Mouse (Mus musculus): Measurements from ENCODE around the gene Sik2.

GRCm38 (mm10) chr9:50887351-50887750 is 121.5 kb downstream of the Sik2 start:
- TF ChIP-seq CTCF (IDR thresholded peaks at IDR 0.05; ENCODE audit: low read depth, low read length) (no peak), POLR2A (IDR thresholded peaks at IDR 0.05; ENCODE audit: insufficient read depth, low read length) (no peak)

Data from ES-Bruce4 (cell line).